Mouse (Mus musculus) CH12.LX (cell line): ENCODE results near the gene Itpk1. TPM values are rescaled to one million over a fixed set of nuclear protein-coding genes. Genes with fewer than 3 reads are reported as not detected.

Experiments
- DNase-seq: peaks from one replicate; pipeline ENCODE4 v3.0.0-alpha.2; 2013; ENCODE audit errors: extremely low read depth
- H3K27ac ChIP-seq: 2 replicates; pipeline ENCODE4 v1.5.1; 2012; ENCODE audit warnings: low read depth, mild to moderate bottlenecking, control low read depth, moderate library complexity; ENCODE audit not compliant: insufficient read depth
- H3K27me3 ChIP-seq: replicated peaks from 2 replicates; pipeline ENCODE3; 2012; ENCODE audit warnings: inconsistent platforms
- H3K36me3 ChIP-seq, 2 experiments: replicated peaks in 1 of 2; 2 replicates each; pipeline versions ENCODE3 to v1.6.1; 2012; ENCODE audit warnings: inconsistent platforms in 1 of 2, low read length in 1 of 2, mild to moderate bottlenecking in 1 of 2, mixed read lengths in 1 of 2, moderate library complexity in 1 of 2; ENCODE audit not compliant: control insufficient read depth in 1 of 2, insufficient read depth in 1 of 2
- H3K4me1 ChIP-seq, 2 experiments: 2 replicates each; pipeline ENCODE4 v1.6.1; 2012; ENCODE audit warnings: inconsistent platforms in 1 of 2, moderate library complexity in 1 of 2; ENCODE audit not compliant: insufficient read depth in 2 of 2, control insufficient read depth in 1 of 2
- H3K4me2 ChIP-seq: 2 replicates; pipeline ENCODE4 v1.6.1; 2012; ENCODE audit warnings: low read depth, mild to moderate bottlenecking, control low read depth; ENCODE audit not compliant: poor library complexity, insufficient read depth, severe bottlenecking
- H3K4me3 ChIP-seq, 3 experiments: fragments of 150-350 bp in 1 of 3; sonication (generic) in 1 of 3; replicated peaks in 1 of 3; 2 replicates each; pipeline versions ENCODE3 to v1.5.1; 2011 to 2012; ENCODE audit warnings: low read depth in 2 of 3, low read length in 2 of 3, mild to moderate bottlenecking in 2 of 3, moderate library complexity in 2 of 3, control low read depth in 1 of 3, improper control_type of control experiment in 1 of 3, inconsistent platforms in 1 of 3, mixed read lengths in 1 of 3; ENCODE audit not compliant: poor library complexity in 1 of 3
- H3K79me2 ChIP-seq: replicated peaks from 2 replicates; pipeline ENCODE4 v1.6.1; 2012; ENCODE audit warnings: mild to moderate bottlenecking, moderate library complexity; ENCODE audit not compliant: control insufficient read depth, poor library complexity, insufficient read depth, severe bottlenecking; ENCODE audit errors: extremely low read depth
- H3K9ac ChIP-seq: 2 replicates; pipeline ENCODE4 v1.6.1; 2012; ENCODE audit warnings: low read depth, mild to moderate bottlenecking, control low read depth, moderate library complexity; ENCODE audit not compliant: insufficient read depth
- H3K9me3 ChIP-seq: replicated peaks from 2 replicates; pipeline ENCODE3; 2012; ENCODE audit warnings: low read length, inconsistent platforms, mixed read lengths
- CTCF ChIP-seq, 2 experiments: IDR thresholded peaks in 1 of 2; conservative IDR thresholded peaks in 1 of 2; 2 replicates each; pipeline ENCODE4 v1.5.1; 2011 to 2012; ENCODE audit warnings: low read depth in 2 of 2, low read length in 2 of 2, improper control_type of control experiment in 1 of 2, inconsistent platforms in 1 of 2, mild to moderate bottlenecking in 1 of 2, moderate library complexity in 1 of 2
- ELF1 ChIP-seq: IDR thresholded peaks from 2 replicates; pipeline ENCODE4 v1.6.1; 2014; ENCODE audit warnings: low read depth, mild to moderate bottlenecking, inconsistent platforms, low read length, improper control_type of control experiment
- EP300 ChIP-seq: IDR thresholded peaks from 2 replicates; pipeline ENCODE4 v1.6.1; 2011; ENCODE audit warnings: low read length, improper control_type of control experiment
- MAFK ChIP-seq: IDR thresholded peaks from 2 replicates; pipeline ENCODE4 v1.6.1; 2011; ENCODE audit warnings: low read length, improper control_type of control experiment; ENCODE audit not compliant: insufficient replicate concordance
- MAZ ChIP-seq: IDR thresholded peaks from 2 replicates; pipeline ENCODE4 v1.6.1; 2012; ENCODE audit warnings: low read depth, mild to moderate bottlenecking, inconsistent platforms, low read length, improper control_type of control experiment, moderate library complexity
- MEF2A ChIP-seq: IDR thresholded peaks from 2 replicates; pipeline ENCODE4 v1.6.1; 2014; ENCODE audit warnings: low read depth, mild to moderate bottlenecking, inconsistent platforms, low read length, improper control_type of control experiment, borderline replicate concordance
- MXI1 ChIP-seq: IDR thresholded peaks from 2 replicates; pipeline ENCODE4 v1.6.1; 2011; ENCODE audit warnings: mild to moderate bottlenecking, low read depth, low read length, improper control_type of control experiment
- NRF1 ChIP-seq: IDR thresholded peaks from 2 replicates; pipeline ENCODE4 v1.6.1; 2014; ENCODE audit warnings: low read depth, mild to moderate bottlenecking, inconsistent platforms, low read length, improper control_type of control experiment, moderate library complexity
- POLR2A ChIP-seq: IDR thresholded peaks from 2 replicates; pipeline ENCODE4 v1.6.1; 2011; ENCODE audit warnings: low read depth, mild to moderate bottlenecking, improper control_type of control experiment, low read length
- RAD21 ChIP-seq: IDR thresholded peaks from 2 replicates; pipeline ENCODE4 v1.6.1; 2011; ENCODE audit warnings: low read depth, mild to moderate bottlenecking, low read length, improper control_type of control experiment, moderate library complexity
- SMC3 ChIP-seq: IDR thresholded peaks from 2 replicates; pipeline ENCODE4 v1.6.1; 2011; ENCODE audit warnings: low read depth, low read length, improper control_type of control experiment
- TBP ChIP-seq: conservative IDR thresholded peaks from 2 replicates; pipeline ENCODE4 v1.6.1; 2011; ENCODE audit warnings: low read depth, low read length, improper control_type of control experiment
- TCF12 ChIP-seq: IDR thresholded peaks from 2 replicates; pipeline ENCODE4 v1.6.1; 2014; ENCODE audit warnings: low read depth, mild to moderate bottlenecking, inconsistent platforms, low read length, improper control_type of control experiment
- USF1 ChIP-seq: IDR thresholded peaks from 2 replicates; pipeline ENCODE4 v1.6.1; 2014; ENCODE audit warnings: low read depth, mild to moderate bottlenecking, inconsistent platforms, low read length, improper control_type of control experiment
- ZC3H11A ChIP-seq: IDR thresholded peaks from 2 replicates; pipeline ENCODE4 v1.6.1; 2012; ENCODE audit warnings: low read depth, mild to moderate bottlenecking, inconsistent platforms, low read length, improper control_type of control experiment
- ZMIZ1 ChIP-seq: IDR thresholded peaks from 2 replicates; pipeline ENCODE4 v1.6.1; 2012; ENCODE audit warnings: low read depth, mild to moderate bottlenecking, inconsistent platforms, low read length, improper control_type of control experiment
- ZNF384 ChIP-seq: IDR thresholded peaks from 2 replicates; pipeline ENCODE4 v1.6.1; 2012; ENCODE audit warnings: low read depth, low read length, improper control_type of control experiment, inconsistent platforms
- dilution Hi-C: fragments of 300-500 bp; cut with MboI; formaldehyde crosslinking; loops from 2 replicates; pipeline ENCODE4 v1.14.3; 2020; ENCODE audit warnings: low sequenced_read_pairs; ENCODE audit not compliant: extremely low pct_unique_long_range_greater_than_20kb, extremely low pct_ligation_motif_present
- in situ Hi-C: fragments of 300-500 bp; cut with MboI; formaldehyde crosslinking; loops from 3 replicates; pipeline ENCODE4 v1.14.3; 2019; ENCODE audit warnings: low sequenced_read_pairs, low pct_ligation_motif_present, low pct_unique_long_range_greater_than_20kb, mixed read lengths
- polyA plus RNA-seq: library from polyadenylated mRNA; unstranded; fragments of >175 nt; gene quantifications from 2 replicates; pipeline ENCODE4 v1.2.1, GENCODE M21; 2012; ENCODE audit warnings: low read depth; ENCODE audit not compliant: insufficient read length
- total RNA-seq, 2 experiments: library from RNA; depleted of rRNA; stranded (reverse); fragments of 300-350 nt in 1 of 2; fragments of >200 nt in 1 of 2; gene quantifications; 2 replicates each; pipeline ENCODE4 v1.2.3; 2012 to 2014

The Itpk1 gene
- total and polyA plus RNA-seq, 3 experiments = 14.0 to 25.1 (median 19.2) TPM

- TF ChIP-seq MXI1 (no peak), EP300 (no peak), POLR2A (no peak), NRF1 (0 out of 2 replicates have a peak, but pooled peaks have one; percentile 15), MEF2A (no peak), USF1 (no peak), ZC3H11A (peak; percentile 78), RAD21 (peak; percentile 83), MAZ (no peak), TCF12 (no peak), ZNF384 (peak; percentile 79), ELF1 (no peak), TBP (no peak), ZMIZ1 (no peak), MAFK (no peak)
Measured at GRCm38 (mm10) chr12:102579041-102579440, 125.7 kb downstream of the Itpk1 start (continued).

- Histone ChIP-seq H3K4me1 (peaks cover 5 to 21% of the 10 kb centered on the region in 2 experiments; a peak in 2 of 4 replicates), H3K9me3 (no peaks in the 10 kb centered on the region), H3K36me3 (peaks cover 56 to 97% of the 10 kb centered on the region in 2 experiments), H3K79me2 (no peaks in the 10 kb centered on the region), H3K9ac (no peak overlapping the region), H3K4me3 (no peak overlapping the region), H3K27me3 (no peaks in the 10 kb centered on the region), H3K4me2 (no peak overlapping the region), H3K27ac (no peak overlapping the region)
- in situ Hi-C loops (loop anchor here (5.0 kb wide), 1 partner anchor 130 kb away; no protein-coding TSS in a partner anchor), dilution Hi-C loops (no loop called here)
- no peak for TF ChIP-seq MAZ
- no peak for DNase-seq
Measured at GRCm38 (mm10) chr12:102576659-102577398, 127.9 kb downstream of the Itpk1 start.

- dilution Hi-C loops = no loop called here
- Histone ChIP-seq H3K4me1 (peaks cover 0 to 25% of the 10 kb centered on the region in 2 experiments; a peak in 2 of 4 replicates), H3K79me2 (no peaks in the 10 kb centered on the region), H3K9ac (no peak overlapping the region), H3K4me3 (no peak overlapping the region), H3K9me3 (no peaks in the 10 kb centered on the region), H3K36me3 (peaks cover 61 to 97% of the 10 kb centered on the region in 2 experiments), H3K27ac (no peak overlapping the region), H3K27me3 (no peaks in the 10 kb centered on the region), H3K4me2 (no peak overlapping the region)
- TF ChIP-seq MXI1 = no peak
- TF ChIP-seq RAD21 = peak; percentile 47
- peak in 1 of 2 experiments; percentile 50; a peak in 2 of 4 replicates for TF ChIP-seq CTCF (conservative IDR thresholded peaks at IDR 0.05 in 1 of 2, IDR thresholded peaks at IDR 0.05 in 1 of 2; ENCODE audit: low read depth in 2 of 2, low read length in 2 of 2)
- no peak for TF ChIP-seq EP300
- peak; percentile 41 for TF ChIP-seq SMC3
- in situ Hi-C loops = loop anchor here (5.0 kb wide), 1 partner anchor 132 kb away; no protein-coding TSS in a partner anchor
- peak; percentile 27 for DNase-seq
Measured at GRCm38 (mm10) chr12:102575541-102576329, 129.0 kb downstream of the Itpk1 start.
